Mouse (Mus musculus) MN1 (cell line): Measurements from ENCODE around the gene D430019H16Rik.

ENCODE experiments used
- DNase-seq: peaks from one replicate; pipeline ENCODE4 v3.0.0-alpha.2; 2016; ENCODE audit warnings: low spot score

D430019H16Rik gene

DNA sequence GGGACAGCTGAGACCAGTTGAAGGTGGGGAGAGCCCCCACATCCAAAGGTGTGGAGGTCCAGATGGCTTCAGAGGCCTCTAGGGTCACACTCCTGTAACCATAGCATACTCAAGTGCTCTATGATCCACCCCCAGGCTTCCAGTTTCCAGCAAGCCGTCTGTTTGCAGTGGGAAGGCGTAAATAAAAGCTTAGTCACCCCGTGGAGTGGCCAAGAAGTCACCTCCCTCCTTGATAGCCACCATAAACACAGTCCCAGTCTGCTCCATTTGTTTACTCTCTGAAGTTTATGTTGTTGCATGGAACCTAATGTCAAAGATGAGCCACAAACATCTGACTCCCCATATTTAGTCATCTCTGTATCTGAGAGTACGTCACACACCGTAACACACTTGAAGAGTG lies 83.5 kb downstream of the D430019H16Rik start:
- DNase-seq, result no peak

DNA sequence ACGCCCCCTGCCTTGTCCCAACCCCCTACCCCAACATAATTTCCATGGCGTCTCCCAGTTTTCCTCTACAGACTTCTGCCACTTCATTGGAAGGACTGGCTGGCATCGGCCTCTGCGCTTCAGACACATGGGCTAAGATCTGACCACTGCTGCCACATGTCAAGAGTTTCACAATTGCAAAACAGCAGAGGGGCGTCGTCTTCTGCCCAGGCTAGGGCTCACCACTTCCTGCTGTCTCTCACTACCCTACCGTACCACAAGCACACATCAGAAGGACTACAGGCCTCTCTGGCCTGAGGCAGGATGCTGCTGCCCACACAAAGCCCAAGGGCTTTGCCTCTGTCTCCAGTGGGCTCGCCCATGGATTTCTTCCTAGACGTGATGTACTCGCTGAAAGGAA lies 86.0 kb downstream of the D430019H16Rik start:
- DNase-seq, result no peak

DNA sequence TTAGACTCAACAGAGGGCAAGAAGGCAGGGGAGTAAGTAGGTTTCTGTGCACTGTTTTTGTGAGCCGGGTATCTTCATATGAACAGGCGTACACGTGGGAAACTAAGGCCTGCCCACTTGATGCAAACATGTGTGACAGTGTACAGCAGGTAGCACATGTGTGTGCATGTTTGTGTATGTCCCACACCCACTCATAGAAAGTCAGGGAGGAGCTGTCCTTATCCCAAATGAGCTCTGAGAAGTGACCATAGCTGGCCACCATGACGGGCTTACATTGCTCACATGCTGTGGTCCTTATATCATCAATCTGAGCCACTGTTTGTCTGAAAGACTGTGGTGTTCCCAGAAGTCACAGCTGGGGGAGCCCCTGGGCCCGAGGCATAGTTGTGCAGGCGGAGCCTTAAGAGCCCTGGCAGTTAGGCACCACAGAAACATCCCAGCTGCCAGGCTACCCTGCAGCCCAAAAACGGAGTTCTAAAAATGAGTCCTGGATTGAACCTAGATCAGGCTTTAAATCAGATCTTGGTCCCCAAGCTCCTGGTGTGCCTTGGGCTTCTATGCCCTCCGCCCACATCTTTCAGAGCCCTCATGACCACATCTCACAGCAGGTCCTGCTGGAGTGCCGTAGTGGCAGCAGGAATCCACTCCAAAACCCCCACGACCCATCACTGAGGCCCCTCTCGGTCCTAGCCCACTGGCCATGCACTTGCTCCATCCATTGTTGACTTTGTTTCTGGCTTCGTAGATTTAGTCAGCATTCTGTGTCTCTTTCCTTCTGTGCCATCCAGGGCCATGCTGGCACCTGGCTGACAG lies 88.1 kb downstream of the D430019H16Rik start:
- DNase-seq, result no peak

DNA sequence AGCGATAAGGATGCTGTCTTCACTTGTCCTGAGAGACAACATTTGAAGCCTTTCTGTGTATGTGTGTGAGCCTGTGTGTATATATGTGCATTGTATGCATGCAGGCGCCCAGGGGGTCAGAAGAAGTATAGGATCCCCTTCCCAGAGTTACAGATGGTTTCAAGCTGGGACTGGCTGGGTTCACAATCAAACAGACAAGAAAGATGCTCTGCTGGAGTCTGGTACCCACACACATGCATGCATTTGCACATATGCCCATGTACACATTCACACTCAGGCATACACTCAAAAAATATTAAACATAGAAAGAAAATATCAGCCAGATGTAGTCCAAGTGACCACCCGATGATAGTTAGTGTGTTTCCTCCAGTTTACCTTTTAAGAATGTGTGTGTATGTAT lies 88.9 kb downstream of the D430019H16Rik start:
- DNase-seq, result no peak
